Mouse (Mus musculus) liver, embryonic 14.5 days (tissue): ENCODE data around the gene Dll3.

Source experiments
- CTCF ChIP-seq: IDR thresholded peaks from 2 replicates; pipeline ENCODE4 v1.5.1; 2016; ENCODE audit warnings: antibody characterized with exemption, low read depth, control low read depth
- EP300 ChIP-seq: IDR thresholded peaks from 2 replicates; pipeline ENCODE4 v1.6.1; 2016; ENCODE audit warnings: antibody characterized with exemption, low read depth

- TF ChIP-seq CTCF (peak; percentile 57), EP300 (no peak)
Observed at GRCm38 (mm10) chr7:28298837-28299625, 3.0 kb downstream of the Dll3 start.
